Mouse (Mus musculus): Measurements from ENCODE around the gene Ppm1h. TPM values are rescaled to one million over a fixed set of nuclear protein-coding genes. Genes with fewer than 3 reads are reported as not detected.

The Ppm1h gene
- total and polyA plus RNA-seq, 3 experiments: 9.5 to 29.3 (median 16.0) TPM

DNA sequence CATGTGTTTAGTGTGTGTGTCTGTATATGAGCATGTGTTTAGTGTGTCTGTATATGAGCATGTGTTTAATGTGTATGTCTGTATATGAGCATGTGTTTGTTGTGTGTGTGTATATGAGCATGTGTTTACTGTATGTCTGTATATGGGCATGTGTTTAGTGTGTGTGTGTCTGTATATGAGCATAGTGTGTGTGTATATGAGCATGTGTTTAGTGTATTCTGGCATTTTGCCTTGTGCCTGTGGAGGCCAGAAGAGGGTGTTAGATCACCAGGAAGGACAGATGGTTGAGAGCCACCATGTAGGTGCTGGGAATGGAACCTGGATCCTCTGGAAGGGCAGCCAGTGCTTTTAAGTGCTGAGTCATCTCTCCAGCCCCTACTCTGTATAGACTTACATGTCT, 300.8 kb downstream of the Ppm1h start:
- no peak for DNase-seq

- no peak for DNase-seq
These were observed 301.6 kb downstream of the Ppm1h start for GRCm38 (mm10) chr10:122980123-122980522.

GRCm38 (mm10) chr10:122982909-122983578, 304.5 kb downstream of the Ppm1h start:
- DNase-seq: no peak

DNA sequence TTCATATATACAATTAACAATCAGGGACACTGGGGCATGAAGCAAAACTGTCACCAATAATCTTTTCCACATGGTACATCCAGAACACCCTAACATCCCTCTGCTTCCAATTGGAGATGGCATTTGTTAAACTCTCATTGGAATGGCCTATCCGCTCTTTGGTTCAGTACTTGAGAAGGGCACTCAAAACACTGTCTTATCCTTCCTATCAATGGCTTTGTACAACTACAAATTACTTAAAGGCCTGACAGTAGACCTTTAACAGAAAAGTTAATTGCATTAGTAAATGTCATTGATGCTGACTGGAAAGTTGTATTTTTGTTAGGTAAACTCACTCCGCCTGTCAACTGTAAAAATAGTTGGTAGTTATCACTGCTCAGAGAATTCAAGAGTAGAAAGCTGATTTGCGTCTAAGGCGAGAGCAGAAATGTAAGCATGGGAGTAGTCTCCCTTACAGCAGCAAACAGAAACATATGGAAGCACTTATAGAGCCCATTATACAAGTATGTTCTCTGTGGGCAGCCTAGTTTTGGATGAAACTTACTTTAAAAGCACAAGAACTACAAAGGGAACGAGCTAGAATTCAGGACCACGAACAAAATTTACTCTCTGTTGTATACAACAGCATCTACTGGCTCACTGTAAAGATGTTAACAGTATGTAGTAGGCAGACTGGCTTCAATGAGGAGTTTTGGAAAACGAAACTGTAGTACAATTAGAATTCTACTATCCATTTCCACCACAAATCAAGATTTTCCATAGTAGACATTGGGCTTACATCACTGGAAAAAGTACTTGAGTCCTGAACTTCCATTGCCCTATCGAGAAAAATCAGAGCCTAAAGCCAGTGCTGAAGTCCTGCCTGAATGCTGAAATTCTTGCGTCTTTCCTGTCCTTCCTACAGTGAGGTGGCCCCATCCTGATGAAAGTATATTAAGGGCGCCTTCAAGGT, 305.3 kb downstream of the Ppm1h start:
- no peak for DNase-seq

DNA sequence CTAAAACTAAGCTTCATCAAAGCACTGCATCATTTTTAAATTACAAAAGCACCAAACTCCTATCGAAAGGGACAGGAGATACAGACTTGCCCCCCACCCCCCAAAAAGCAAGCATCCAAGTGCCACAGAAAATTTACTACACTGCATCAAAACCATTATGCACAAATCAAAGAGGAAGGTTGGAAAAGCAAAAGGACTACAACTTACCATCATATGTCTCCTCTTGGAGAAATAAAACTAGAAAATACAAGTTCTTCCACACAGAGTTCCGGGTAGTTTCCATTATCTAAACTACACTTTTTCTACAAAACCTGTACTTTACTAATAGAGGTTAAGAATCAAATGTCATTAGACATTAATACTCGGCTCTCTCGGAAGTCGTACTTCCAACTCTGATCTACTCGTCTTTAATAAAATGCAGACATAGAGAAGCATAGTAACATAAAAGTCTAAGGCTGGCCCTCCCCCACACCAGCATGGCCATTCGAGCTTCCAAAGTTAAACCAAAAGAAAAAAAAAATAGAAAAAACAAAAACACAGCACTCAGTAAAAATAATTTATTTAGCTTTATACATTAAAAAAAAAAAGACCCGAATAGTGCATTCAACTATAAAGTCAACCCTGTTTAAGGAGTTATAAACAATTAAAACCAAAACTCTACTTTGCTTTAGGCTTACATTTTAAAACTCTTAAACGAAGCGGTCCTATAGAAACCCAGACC, 306.1 kb downstream of the Ppm1h start:
- no peak for DNase-seq

GRCm38 (mm10) chr10:122985252-122985514, 306.6 kb downstream of the Ppm1h start:
- DNase-seq: no peak

GRCm38 (mm10) chr10:122985515-122986319, 307.2 kb downstream of the Ppm1h start:
- DNase-seq: peak; percentile 90

- DNase-seq: peak; percentile 91
These were observed 308.0 kb downstream of the Ppm1h start for GRCm38 (mm10) chr10:122986320-122987225.

- peak; percentile 60 for DNase-seq
These were observed 309.1 kb downstream of the Ppm1h start for GRCm38 (mm10) chr10:122987671-122988128.

GRCm38 (mm10) chr10:122988372-122988771, 309.8 kb downstream of the Ppm1h start:
- DNase-seq: no peak

GRCm38 (mm10) chr10:122989916-122990315, 311.4 kb downstream of the Ppm1h start:
- no peak for DNase-seq

- no peak for DNase-seq
These were observed 312.0 kb downstream of the Ppm1h start for GRCm38 (mm10) chr10:122990606-122991005.

DNA sequence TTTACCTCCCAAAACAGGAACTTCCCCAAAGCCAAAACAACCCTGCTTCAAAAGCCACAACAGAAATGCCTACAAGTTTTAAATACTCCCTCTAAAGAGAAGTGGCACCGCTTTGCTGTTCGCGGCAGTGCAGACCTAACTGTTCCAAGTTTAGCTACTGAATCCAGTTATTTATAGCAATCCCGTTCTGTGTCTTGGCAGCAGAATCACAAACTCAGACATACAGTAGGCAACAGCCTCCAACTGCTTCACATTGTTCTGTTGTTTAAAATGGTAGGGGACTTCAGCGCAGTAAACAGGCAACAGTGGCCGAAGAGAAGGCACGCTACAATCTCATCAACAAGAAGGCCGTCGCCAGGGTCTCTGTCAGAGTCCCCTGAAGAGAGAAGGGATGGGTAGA, 312.5 kb downstream of the Ppm1h start:
- no peak for DNase-seq

- no peak for DNase-seq
These were observed 313.1 kb downstream of the Ppm1h start for GRCm38 (mm10) chr10:122991648-122992047.

DNA sequence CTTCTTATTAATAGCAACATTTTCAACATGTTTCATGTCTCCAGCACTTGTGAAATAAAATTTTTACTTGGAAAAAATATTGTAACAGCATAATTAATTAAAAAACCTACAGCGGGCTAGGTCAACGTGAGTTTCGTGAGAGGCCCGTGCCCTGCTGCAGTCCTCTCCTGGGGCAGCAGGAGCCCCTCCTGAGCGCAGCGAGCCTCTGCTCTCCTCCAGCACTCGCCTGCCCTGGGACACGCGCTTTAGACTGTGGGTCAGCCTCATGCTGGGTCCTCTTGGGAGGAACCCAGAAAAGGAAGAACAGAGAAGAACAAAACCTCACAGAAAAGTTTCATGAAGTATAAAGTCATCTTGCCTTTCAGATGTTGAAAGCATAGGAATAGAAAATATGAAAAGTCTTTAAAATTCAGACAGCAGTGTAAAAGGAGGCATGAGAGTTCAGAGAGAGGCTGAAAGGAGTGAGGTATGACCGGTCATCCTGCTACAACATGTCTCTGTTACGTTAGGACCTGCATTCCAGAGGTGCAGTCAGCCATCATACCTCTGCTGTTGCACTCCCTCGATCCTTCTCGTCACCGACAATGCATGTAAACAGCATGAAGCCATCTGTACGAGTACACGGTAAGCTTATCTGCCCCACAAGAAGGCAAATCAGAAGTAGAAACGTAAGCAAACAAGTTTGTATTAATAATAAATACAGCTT, 316.0 kb downstream of the Ppm1h start:
- no peak for DNase-seq

Small RNA genes within 50 kb of the gene (microRNA-seq; reads per million reads assigned to microRNA genes)
- 0 to 0.41 reads per million in 2 experiments for gene Mir6412
- gene Mir8104: 0 reads per million in 2 experiments
- 48,575 to 56,212 reads per million in 2 experiments for gene Mirlet7i

Other genes with a start within 250 kb of the Ppm1h start
- gene Avpr1a, start 230.3 kb upstream of the Ppm1h start, total RNA-seq (2021): 1 to 10 TPM; 1.7 to 3.3 TPM
- gene Avpr1a, start 230.3 kb upstream of the Ppm1h start, polyA plus RNA-seq (2012; rRNA removed): 1.4 and 2.7 TPM in 2 replicates

Data from adrenal gland, adult 2 months (tissue).